Mouse (Mus musculus): ENCODE measurements at regions not wholly inside any gene's neighbourhood (a gene's known extent, or its start where the extent isn't known, plus 50 kb on each side); places are given as distances from the start of the nearest gene placed in this dataset.

- in situ Hi-C loops (cut with MboI, MseI), result loop anchor here in 1 of 2 experiments (5.0 kb wide), 1 partner anchor 254 kb away; the partner anchor contains the start of gene Ivns1abp
Observed at GRCm38 (mm10) chr1:151087811-151088511, 94.4 kb upstream of the Gm47985 start.

- in situ Hi-C loops (cut with MboI, MseI), result loop anchor here in 1 of 2 experiments (5.0 kb wide), 1 partner anchor 254 kb away; the partner anchor contains the start of gene Ivns1abp
Observed at GRCm38 (mm10) chr1:151088535-151089125, 93.7 kb upstream of the Gm47985 start.

- in situ Hi-C loops (cut with MboI, MseI), result no loop called here
Observed at GRCm38 (mm10) chr1:151092035-151092434, 90.3 kb upstream of the Gm47985 start.

GRCm38 (mm10) chr1:151095344-151096050, 86.8 kb upstream of the Gm47985 start:
- in situ Hi-C loops (cut with MboI, MseI), result no loop called here

- in situ Hi-C loops (cut with MboI, MseI), result no loop called here
Observed at GRCm38 (mm10) chr1:151096079-151096478, 86.3 kb upstream of the Gm47985 start.

GRCm38 (mm10) chr1:151097506-151097905, 84.8 kb upstream of the Gm47985 start:
- in situ Hi-C loops (cut with MboI, MseI), result no loop called here

- in situ Hi-C loops (cut with MboI, MseI), result no loop called here
Observed at GRCm38 (mm10) chr1:151098763-151099162, 83.6 kb upstream of the Gm47985 start.

- in situ Hi-C loops (cut with MboI, MseI), result no loop called here
Observed at GRCm38 (mm10) chr1:151100565-151101483, 81.5 kb upstream of the Gm47985 start.

- in situ Hi-C loops (cut with MboI, MseI), result no loop called here
Observed at GRCm38 (mm10) chr1:151101516-151101915, 80.8 kb upstream of the Gm47985 start.

- in situ Hi-C loops (cut with MboI, MseI), result no loop called here
Observed at GRCm38 (mm10) chr1:151102061-151102460, 80.3 kb upstream of the Gm47985 start.

GRCm38 (mm10) chr1:151102646-151103391, 79.5 kb upstream of the Gm47985 start:
- in situ Hi-C loops (cut with MboI, MseI), result no loop called here

GRCm38 (mm10) chr1:151103522-151104037, 78.8 kb upstream of the Gm47985 start:
- in situ Hi-C loops (cut with MboI, MseI), result no loop called here

GRCm38 (mm10) chr1:151104346-151104745, 78.0 kb upstream of the Gm47985 start:
- in situ Hi-C loops (cut with MboI, MseI), result no loop called here

- in situ Hi-C loops (cut with MboI, MseI), result no loop called here
Observed at GRCm38 (mm10) chr1:151104806-151105205, 77.5 kb upstream of the Gm47985 start.

- in situ Hi-C loops (cut with MboI, MseI), result no loop called here
Observed at GRCm38 (mm10) chr1:151105251-151105650, 77.1 kb upstream of the Gm47985 start.

GRCm38 (mm10) chr1:151107401-151107800, 74.9 kb upstream of the Gm47985 start:
- in situ Hi-C loops (cut with MboI, MseI), result no loop called here

- in situ Hi-C loops (cut with MboI, MseI), result no loop called here
Observed at GRCm38 (mm10) chr1:151109333-151109732, 73.0 kb upstream of the Gm47985 start.

- in situ Hi-C loops (cut with MboI, MseI), result loop anchor here in 1 of 2 experiments (5.0 kb wide), 1 partner anchor 62 kb away; no protein-coding TSS in a partner anchor
Observed at GRCm38 (mm10) chr1:151110412-151110811, 71.9 kb upstream of the Gm47985 start.

GRCm38 (mm10) chr1:151111683-151112082, 70.7 kb upstream of the Gm47985 start:
- in situ Hi-C loops (cut with MboI, MseI), result loop anchor here in 1 of 2 experiments (5.0 kb wide), 1 partner anchor 61 kb away; no protein-coding TSS in a partner anchor

GRCm38 (mm10) chr1:151112390-151112789, 69.9 kb upstream of the Gm47985 start:
- in situ Hi-C loops (cut with MboI, MseI), result loop anchor here in 1 of 2 experiments (5.0 kb wide), 1 partner anchor 60 kb away; no protein-coding TSS in a partner anchor

All from T-helper 17 cell (primary cell).